Mouse (Mus musculus) neutrophil, adult 5-6 weeks (primary cell): ENCODE data around the gene Thbs3. TPM values are rescaled to one million over a fixed set of nuclear protein-coding genes. Genes with fewer than 3 reads are reported as not detected.
"Not testable (repeated sequence)": the region's sequence is repeated elsewhere in the genome, so short reads cannot be mapped to it uniquely, and the experiment has no call there.

Experiments used
- ATAC-seq: fragments of 151-379, 151-347 bp; 2 replicates; pipeline ENCODE4 v1.8.0; 2017; ENCODE audit warnings: mild to moderate bottlenecking, moderate TSS enrichment; ENCODE audit not compliant: insufficient number of reproducible peaks, poor library complexity, low FRiP score, severe bottlenecking; ENCODE audit errors: extremely low read depth
- total RNA-seq: library from RNA; stranded (forward); fragments of 200-1000 nt; gene quantifications from 2 replicates; pipeline ENCODE4 v1.2.3, GENCODE M21; 2017

The Thbs3 gene
- total RNA-seq, 1 experiment from 2014 or later, result 5.8 TPM

GRCm38 (mm10) chr3:89193351-89193750 lies 21.6 kb upstream of the Thbs3 start:
- no peak for ATAC-seq

GRCm38 (mm10) chr3:89193853-89194252 lies 21.1 kb upstream of the Thbs3 start:
- ATAC-seq, result no peak

- peak; percentile 92 for ATAC-seq
These were observed 18.8 kb upstream of the Thbs3 start for GRCm38 (mm10) chr3:89195979-89196877.

- ATAC-seq, result no peak
These were observed 15.1 kb upstream of the Thbs3 start for GRCm38 (mm10) chr3:89199839-89200238.

GRCm38 (mm10) chr3:89202253-89203141 lies 12.5 kb upstream of the Thbs3 start, which contains the start of gene Gba:
TSS of gene Gba (plus strand) at chr3:89202928.
- ATAC-seq, result peak; percentile 93

GRCm38 (mm10) chr3:89203142-89203514 lies 11.9 kb upstream of the Thbs3 start:
- ATAC-seq, result no peak

- ATAC-seq, result no peak
These were observed 8.9 kb upstream of the Thbs3 start for GRCm38 (mm10) chr3:89206079-89206478.

GRCm38 (mm10) chr3:89206695-89207094 lies 8.3 kb upstream of the Thbs3 start:
- no peak for ATAC-seq

- ATAC-seq, result no peak
These were observed 6.8 kb upstream of the Thbs3 start for GRCm38 (mm10) chr3:89208075-89208657.

GRCm38 (mm10) chr3:89208736-89209135 lies 6.2 kb upstream of the Thbs3 start:
- no peak for ATAC-seq

- no peak for ATAC-seq
These were observed 5.2 kb upstream of the Thbs3 start for GRCm38 (mm10) chr3:89209731-89210130.

GRCm38 (mm10) chr3:89210162-89210561 lies 4.8 kb upstream of the Thbs3 start:
- no peak for ATAC-seq

- no peak for ATAC-seq
These were observed 4.2 kb upstream of the Thbs3 start for GRCm38 (mm10) chr3:89210731-89211130.

GRCm38 (mm10) chr3:89213803-89214530 lies 1.0 kb upstream of the Thbs3 start:
- ATAC-seq, result peak; percentile 72

- peak; percentile 69 for ATAC-seq
These were observed 873 bp downstream of the Thbs3 start for GRCm38 (mm10) chr3:89215853-89216252.

- ATAC-seq, result not testable (repeated sequence)
These were observed 1.4 kb downstream of the Thbs3 start for GRCm38 (mm10) chr3:89216407-89216806.

GRCm38 (mm10) chr3:89218271-89218670 lies 3.3 kb downstream of the Thbs3 start:
- no peak for ATAC-seq

- ATAC-seq, result no peak
These were observed 4.6 kb downstream of the Thbs3 start for GRCm38 (mm10) chr3:89219546-89219945.

- no peak for ATAC-seq
These were observed 6.2 kb downstream of the Thbs3 start for GRCm38 (mm10) chr3:89221167-89221566.
